Mouse (Mus musculus) cortical plate, adult 2 months (tissue): ENCODE results near the gene Zcchc3. TPM values are rescaled to one million over a fixed set of nuclear protein-coding genes. Genes with fewer than 3 reads are reported as not detected.
A peak's percentile ranks its signal among the peaks of the same experiment; 100 is the strongest.

Source experiments
- H3K27ac ChIP-seq: fragments of 200-500 bp; 2 replicates; pipeline ENCODE4 v1.5.1; 2012; ENCODE audit warnings: low read length, control low read depth, inconsistent platforms; ENCODE audit not compliant: insufficient read depth
- H3K4me1 ChIP-seq: fragments of 200-500 bp; 2 replicates; pipeline ENCODE4 v1.6.1; 2011; ENCODE audit warnings: low read length; ENCODE audit not compliant: control insufficient read depth, insufficient read depth
- H3K4me3 ChIP-seq: fragments of 200-500 bp; 2 replicates; pipeline ENCODE4 v1.5.1; 2011; ENCODE audit warnings: mild to moderate bottlenecking, low read length, control low read depth; ENCODE audit not compliant: insufficient read depth
- CTCF ChIP-seq: fragments of 200-500 bp; IDR thresholded peaks from 2 replicates; pipeline ENCODE4 v1.5.1; 2011; ENCODE audit warnings: mild to moderate bottlenecking, control low read depth, low read length; ENCODE audit not compliant: insufficient read depth; ENCODE audit errors: extremely low read depth
- POLR2A ChIP-seq: fragments of 200-500 bp; IDR thresholded peaks from 2 replicates; pipeline ENCODE4 v1.6.1; 2011; ENCODE audit warnings: mild to moderate bottlenecking, low read length, control low read depth; ENCODE audit not compliant: insufficient read depth; ENCODE audit errors: extremely low read depth
- polyA plus RNA-seq: library from polyadenylated mRNA; depleted of rRNA; stranded (reverse); fragments of >200 nt; gene quantifications from 2 replicates; pipeline ENCODE4 v1.2.3, GENCODE M21; 2012

Zcchc3 gene
- polyA plus RNA-seq, 1 experiment: 6.5 TPM

DNA sequence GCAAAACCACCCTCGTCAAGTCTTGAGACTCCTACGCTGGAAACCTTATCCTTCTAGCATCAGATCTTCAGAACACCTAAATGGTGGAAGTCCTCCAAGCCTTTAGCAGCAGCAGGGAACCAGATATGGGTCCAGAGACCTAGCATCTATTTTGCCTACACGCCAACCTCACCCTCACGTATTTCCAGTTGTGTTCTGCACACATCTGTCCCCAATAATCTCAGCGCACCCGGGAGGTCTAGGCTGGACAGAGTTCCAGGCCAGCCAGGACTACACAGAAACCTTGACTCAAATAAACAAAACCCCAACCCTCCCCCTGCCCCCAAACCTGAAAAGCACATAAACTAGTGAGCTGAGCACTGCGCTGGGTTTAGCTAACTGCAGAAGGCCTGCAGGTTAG lies 3.4 kb downstream of the Zcchc3 start:
- Histone ChIP-seq H3K4me1 (peaks cover 4% of the 10 kb centered on the region), H3K27ac (peak overlapping the region; percentile 26; the same call in 1 of the 2 replicates), H3K4me3 (no peak overlapping the region)
- no peak for TF ChIP-seq POLR2A
- no peak for TF ChIP-seq CTCF

DNA sequence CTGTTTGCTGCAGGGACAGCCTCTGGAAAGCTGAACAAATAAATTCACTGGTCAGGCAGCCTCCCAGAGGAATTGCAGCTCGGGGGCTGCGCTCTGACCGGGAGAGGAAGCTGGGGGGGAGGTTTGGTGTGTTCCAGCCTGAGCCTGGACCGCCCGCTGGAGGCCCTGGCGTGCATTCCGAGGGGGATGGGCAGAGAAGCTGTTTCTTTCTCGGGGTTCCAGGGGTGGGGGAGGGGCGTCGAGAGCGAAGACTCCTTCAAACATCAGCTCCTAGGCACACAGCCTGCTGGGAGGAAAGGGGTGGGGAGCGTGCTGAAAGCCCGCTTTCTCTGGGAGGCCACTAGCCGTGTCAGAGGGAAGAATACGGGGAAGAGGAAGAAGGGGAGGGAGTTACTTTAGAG lies 3.9 kb downstream of the Zcchc3 start:
- peaks cover 5% of the 10 kb centered on the region for H3K4me1 ChIP-seq
- no peak overlapping the region for H3K4me3 ChIP-seq
- H3K27ac ChIP-seq: peak overlapping the region; percentile 51; the same call in 1 of the 2 replicates
- TF ChIP-seq POLR2A (0 out of 2 replicates have a peak, but pooled peaks have one; percentile 43), CTCF (no peak)

DNA sequence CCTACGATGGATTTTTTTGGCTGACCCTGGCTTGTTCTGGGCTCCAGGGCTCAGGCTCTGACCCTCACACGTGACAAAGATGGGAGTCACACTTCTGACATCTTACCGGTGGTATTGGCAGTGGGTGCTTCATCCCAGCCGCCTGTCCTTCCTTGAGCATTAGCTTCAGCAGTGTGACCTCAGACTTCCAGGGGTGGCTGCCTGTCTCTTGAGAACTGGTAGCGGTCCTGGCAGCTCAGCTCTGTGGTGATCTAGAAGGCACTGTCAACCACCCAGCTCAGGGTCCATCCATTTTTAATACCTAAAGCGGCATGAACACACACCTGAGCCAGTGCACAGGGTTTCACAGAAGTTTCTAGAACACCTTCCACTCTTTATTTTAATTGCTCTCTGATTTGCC lies 5.0 kb downstream of the Zcchc3 start:
- peaks cover 6% of the 10 kb centered on the region for H3K4me1 ChIP-seq
- H3K4me3 ChIP-seq: no peak overlapping the region
- no peak overlapping the region for H3K27ac ChIP-seq

DNA sequence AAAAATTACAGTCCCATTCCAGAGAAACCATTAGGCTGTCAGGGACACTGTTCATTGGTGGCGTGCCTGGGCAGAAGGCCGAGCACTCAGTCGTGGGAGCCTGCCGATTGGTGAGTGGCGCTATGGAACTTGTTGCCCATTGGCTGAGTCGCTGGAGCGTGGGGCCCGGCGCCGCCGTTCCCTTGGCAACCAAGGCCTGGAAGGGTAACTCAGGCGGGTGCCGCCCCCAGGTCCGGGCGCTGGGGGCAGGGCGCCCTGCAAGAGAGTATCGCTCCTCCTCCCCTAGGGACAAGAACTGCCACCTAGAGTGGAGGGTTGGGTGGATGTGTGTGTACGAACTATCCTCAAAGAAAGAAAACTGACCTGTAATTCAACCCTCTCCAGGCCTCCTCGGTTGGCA lies 8.7 kb downstream of the Zcchc3 start:
- Histone ChIP-seq H3K4me1 (peaks cover 3% of the 10 kb centered on the region; the same call in 1 of the 2 replicates), H3K4me3 (peak overlapping the region; percentile 33), H3K27ac (0 out of 2 replicates have a peak overlapping the region, but pooled peaks have one; percentile 3)
- no peak for TF ChIP-seq CTCF
- 0 out of 2 replicates have a peak, but pooled peaks have one; percentile 34 for TF ChIP-seq POLR2A

More for the DNA sequence above, 5.0 kb downstream of the Zcchc3 start:
- TF ChIP-seq CTCF (no peak), POLR2A (no peak)

DNA sequence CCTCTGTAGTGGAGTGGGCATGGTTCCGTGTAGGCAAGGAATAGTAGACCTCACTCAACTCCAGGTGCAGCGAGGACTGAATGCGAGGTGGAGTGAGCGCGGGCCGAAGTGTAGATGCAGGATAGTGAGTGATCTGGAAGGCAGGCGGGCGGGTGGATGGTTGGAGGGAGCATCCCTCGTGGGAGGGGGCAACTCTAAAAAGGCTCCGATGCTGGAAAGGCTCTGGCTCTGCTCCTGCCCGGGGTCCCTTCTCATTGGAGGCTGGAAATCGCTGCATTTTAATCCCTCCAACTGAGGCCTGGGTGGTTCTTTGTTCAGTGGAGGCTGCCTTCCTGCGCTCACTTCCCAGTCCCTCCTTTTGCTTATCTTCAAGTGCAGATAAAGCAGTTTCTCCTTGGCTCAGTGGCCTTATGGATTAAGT lies 15.7 kb downstream of the Zcchc3 start:
- Histone ChIP-seq H3K27ac (peak overlapping the region; percentile 6; the same call in 1 of the 2 replicates), H3K4me3 (peak overlapping the region; percentile 86), H3K4me1 (0 out of 2 replicates have a peak, but pooled peaks cover 1% of the 10 kb centered on the region)
- TF ChIP-seq POLR2A (no peak), CTCF (no peak)

DNA sequence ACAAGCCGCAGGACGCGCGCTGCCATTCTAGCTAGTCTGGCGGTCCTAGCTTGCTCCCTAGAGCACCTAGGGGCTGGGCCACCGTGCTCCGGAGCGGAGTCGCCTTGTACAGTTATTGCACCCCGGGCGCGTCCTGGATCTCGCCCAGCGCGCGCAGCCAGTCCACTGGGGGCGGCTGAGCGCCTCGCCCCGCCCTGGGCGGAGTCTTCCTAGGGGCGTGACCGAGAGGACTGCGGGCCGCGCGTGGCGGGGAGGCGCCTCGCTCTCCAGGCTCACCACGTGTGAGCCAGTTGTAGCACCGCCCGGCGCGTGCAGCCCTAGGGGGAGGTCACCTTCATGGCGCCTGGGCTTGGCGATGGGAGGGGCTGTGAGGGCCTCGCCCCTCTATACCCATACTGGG lies 16.1 kb downstream of the Zcchc3 start:
- Histone ChIP-seq H3K4me3 (peak overlapping the region; percentile 86), H3K27ac (peak overlapping the region; percentile 40), H3K4me1 (0 out of 2 replicates have a peak, but pooled peaks cover 1% of the 10 kb centered on the region)
- peak; percentile 25; the same call in 1 of the 2 replicates for TF ChIP-seq POLR2A
- TF ChIP-seq CTCF: no peak

DNA sequence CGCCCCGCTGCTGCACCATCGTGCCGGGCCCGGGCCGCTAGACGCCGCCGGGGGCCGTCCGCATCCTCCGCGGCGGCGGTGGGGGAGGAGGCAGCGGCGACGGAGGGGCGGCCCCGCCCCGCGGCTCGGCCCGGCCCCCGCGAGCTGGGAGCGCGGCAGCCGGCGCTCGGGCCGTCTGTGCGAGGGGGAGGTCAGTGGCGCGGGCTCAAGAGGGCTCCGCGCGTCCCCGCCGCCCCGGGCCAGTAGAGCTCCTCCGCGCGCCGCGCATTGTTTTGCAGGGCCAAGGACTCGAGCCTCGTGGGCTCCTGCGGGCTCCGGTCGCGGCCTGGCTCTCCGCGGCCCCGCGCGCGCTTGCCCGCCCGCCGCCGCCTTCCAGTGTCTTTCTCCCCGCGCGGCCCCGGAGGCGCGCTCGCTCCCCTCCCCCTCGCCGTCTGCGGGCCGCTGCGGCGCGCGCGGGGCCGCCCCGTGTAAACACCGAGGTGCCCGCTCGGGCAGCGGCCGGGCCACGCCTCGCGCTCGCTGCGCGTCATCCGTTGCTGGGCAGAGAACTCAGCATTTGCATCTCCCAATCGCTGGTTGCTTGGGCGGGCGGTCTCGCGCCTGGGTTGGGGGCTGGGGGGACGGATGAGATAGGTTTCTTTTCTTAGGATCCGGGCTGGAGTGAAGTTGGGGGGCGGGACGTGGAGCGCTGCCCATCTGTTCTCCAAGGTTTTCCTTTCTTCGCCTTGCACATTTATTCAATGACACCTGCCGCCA lies 17.0 kb downstream of the Zcchc3 start, which contains the start of gene Sox12:
TSS of gene Sox12 (minus strand) at position 384 of the 756 bp plus-strand sequence.
- H3K4me3 ChIP-seq: peak within 1 kb of the TSS; percentile 86
- H3K4me1 ChIP-seq: 0 out of 2 replicates have a peak, but pooled peaks cover 1% of the 10 kb centered on the region
- no peak for TF ChIP-seq POLR2A
- no peak for TF ChIP-seq CTCF
- peak within 1 kb of the TSS; percentile 94 for H3K27ac ChIP-seq

DNA sequence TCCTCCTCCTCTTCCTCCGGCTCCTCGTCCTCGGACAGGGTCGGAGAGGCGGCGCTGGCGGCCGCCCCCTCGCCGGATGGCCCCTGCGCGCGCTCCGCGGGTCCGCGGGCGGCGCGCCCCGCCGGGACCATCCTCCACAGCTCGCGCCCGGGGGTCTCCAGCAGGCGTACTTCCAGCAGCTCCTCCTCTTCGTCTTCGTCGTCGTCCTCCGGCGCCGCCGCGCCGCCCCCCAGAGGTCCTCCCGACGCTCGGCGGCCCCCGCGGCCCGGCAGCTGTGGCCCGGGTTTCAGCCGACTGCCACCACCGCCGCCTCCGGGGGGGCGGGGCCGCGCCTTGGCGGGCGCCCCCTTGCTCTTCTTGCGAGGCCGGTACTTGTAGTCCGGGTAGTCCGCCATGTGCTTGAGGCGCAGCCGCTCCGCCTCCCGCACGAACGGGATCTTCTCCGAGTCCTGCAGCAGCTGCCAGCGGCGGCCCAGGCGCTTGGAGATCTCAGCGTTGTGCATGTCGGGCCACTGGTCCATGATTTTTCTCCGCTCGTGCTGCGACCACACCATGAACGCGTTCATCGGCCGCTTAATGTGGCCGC lies 17.7 kb downstream of the Zcchc3 start:
- H3K4me1 ChIP-seq: 0 out of 2 replicates have a peak, but pooled peaks cover 1% of the 10 kb centered on the region
- H3K4me3 ChIP-seq: peak overlapping the region; percentile 86
- TF ChIP-seq POLR2A (0 out of 2 replicates have a peak, but pooled peaks have one; percentile 37), CTCF (no peak)
- H3K27ac ChIP-seq: peak overlapping the region; percentile 94
